Mouse (Mus musculus): ENCODE measurements around the gene Esp31. TPM values are rescaled to one million over a fixed set of nuclear protein-coding genes. Genes with fewer than 3 reads are reported as not detected.

Esp31 gene
- total RNA-seq (2014; fragmentation: Nextera tagmentation) (not detected in 2 replicates), total RNA-seq (2017) (0.11 TPM in 1 of 2 replicates, not detected in the other), polyA plus RNA-seq (2012) (not detected in 2 replicates)

DNA sequence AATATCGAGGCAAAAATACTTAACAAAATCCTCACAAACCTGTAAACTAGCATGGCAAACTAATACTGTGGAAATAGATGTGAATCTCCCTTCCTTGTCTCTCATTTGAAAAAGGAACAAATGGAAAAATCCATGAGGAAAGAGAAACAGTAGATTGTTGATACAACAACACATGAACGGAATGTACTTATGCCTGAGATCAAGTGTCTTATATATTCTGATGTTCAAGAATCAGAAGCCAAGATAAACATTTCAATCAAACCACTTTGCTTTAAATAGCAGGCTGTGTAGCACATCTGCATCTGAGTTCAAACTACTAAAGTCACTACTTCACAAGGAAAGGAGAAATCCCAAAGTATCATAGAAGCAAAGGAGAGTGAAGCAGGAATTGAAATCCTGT, at the start of gene Esp31:
Gene Esp31 (plus strand): TSS at position 301 of the 400 bp plus-strand sequence.
- DNase-seq (ENCODE audit: low spot score) (no peak), ATAC-seq (ENCODE audit: extremely low read depth, insufficient number of reproducible peaks, low FRiP score, poor library complexity, severe bottlenecking) (no peak)
- H3K4me1 ChIP-seq (ENCODE audit: insufficient read depth, low read depth, low read length), result no peaks in the 10 kb centered on the region
- TF ChIP-seq GATA1 (IDR thresholded peaks at IDR 0.05; ENCODE audit: borderline replicate concordance, low read length), result no peak
- TF ChIP-seq GATA2 (IDR thresholded peaks at IDR 0.05; ENCODE audit: borderline replicate concordance, low read depth, low read length), result no peak
- no peak for TF ChIP-seq POLR2AphosphoS5 (IDR thresholded peaks at IDR 0.05; ENCODE audit: insufficient replicate concordance, low read depth, low read length)
- TF ChIP-seq CTCF (IDR thresholded peaks at IDR 0.05; ENCODE audit: low read depth, low read length), result no peak
- TF ChIP-seq TAL1 (conservative IDR thresholded peaks at IDR 0.05; ENCODE audit: low read depth, low read length), result no peak
- H3K4me3 ChIP-seq (ENCODE audit: low read depth, low read length), result no peak within 1 kb of the TSS
- no peaks in the 10 kb centered on the region for H3K27me3 ChIP-seq (ENCODE audit: insufficient read depth, low read length)
- 0 out of 2 replicates have a peak, but pooled peaks cover 2% of the 10 kb centered on the region for H3K9me3 ChIP-seq (replicated peaks)
- no peaks in the 10 kb centered on the region for H3K36me3 ChIP-seq (replicated peaks)

Other genes with a start within 250 kb of the Esp31 start
- not detected in 2 replicates for gene Esp36, start 219.3 kb upstream of the Esp31 start, total RNA-seq (2014; fragmentation: Nextera tagmentation)
- not detected in 2 replicates for gene Esp36, start 219.3 kb upstream of the Esp31 start, total RNA-seq (2017)
- not detected in 2 replicates for gene Esp36, start 219.3 kb upstream of the Esp31 start, polyA plus RNA-seq (2012)
- gene Esp34, start 85.3 kb upstream of the Esp31 start, total RNA-seq (2014; fragmentation: Nextera tagmentation), result not detected in 2 replicates
- 0.06 and 0.16 TPM in 2 replicates for gene Esp34, start 85.3 kb upstream of the Esp31 start, total RNA-seq (2017)
- not detected in 2 replicates for gene Esp34, start 85.3 kb upstream of the Esp31 start, polyA plus RNA-seq (2012)

Measured in G1E (cell line).